Mouse (Mus musculus): ENCODE measurements at regions not wholly inside any gene's neighbourhood (a gene's known extent, or its start where the extent isn't known, plus 50 kb on each side); places are given as distances from the start of the nearest gene placed in this dataset.
"Not testable (repeated sequence)": the region's sequence is repeated elsewhere in the genome, so short reads cannot be mapped to it uniquely, and the experiment has no call there.

DNA sequence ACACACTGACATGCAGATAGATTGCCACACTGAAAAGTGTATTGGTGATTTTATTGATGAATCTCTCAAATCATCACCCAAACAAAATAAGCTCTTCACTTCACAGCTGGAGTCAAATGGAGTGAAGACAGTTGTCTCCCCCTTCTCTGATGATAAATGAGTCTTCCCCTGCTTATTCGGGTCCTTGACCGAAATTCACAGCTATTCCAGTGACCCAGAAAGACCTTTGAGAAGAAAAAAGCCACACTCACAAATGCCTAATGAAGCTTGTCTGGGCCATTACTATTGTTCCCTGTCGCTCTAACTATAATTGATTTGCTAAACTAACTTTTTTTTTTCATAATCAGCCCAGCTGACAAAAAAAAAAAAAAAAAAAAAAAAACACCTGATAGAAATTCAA lies 154.8 kb downstream of the Mat2b start:
- no peak for ATAC-seq (replicated peaks; ENCODE audit: extremely low read depth, insufficient read depth, low FRiP score)
- H3K9me3 ChIP-seq (replicated peaks; ENCODE audit: control insufficient read depth, low read length) = no peaks in the 10 kb centered on the region
- H3K36me3 ChIP-seq (ENCODE audit: control insufficient read depth, insufficient read depth) = no peaks in the 10 kb centered on the region
- H3K4me1 ChIP-seq (ENCODE audit: control insufficient read depth, insufficient read depth, low read length) = no peaks in the 10 kb centered on the region
- H3K4me3 ChIP-seq (ENCODE audit: low read length) = no peak overlapping the region
- no peaks in the 10 kb centered on the region for H3K27me3 ChIP-seq (ENCODE audit: control insufficient read depth, insufficient read depth, low read length)
- no peak overlapping the region for H3K9ac ChIP-seq (ENCODE audit: low read length)
- H3K4me2 ChIP-seq (ENCODE audit: low read depth, low read length) = no peak overlapping the region
- 47% methylated on average over 3 of the region's 3 CpGs for WGBS
- no peak overlapping the region for H3K27ac ChIP-seq (ENCODE audit: low read length)

DNA sequence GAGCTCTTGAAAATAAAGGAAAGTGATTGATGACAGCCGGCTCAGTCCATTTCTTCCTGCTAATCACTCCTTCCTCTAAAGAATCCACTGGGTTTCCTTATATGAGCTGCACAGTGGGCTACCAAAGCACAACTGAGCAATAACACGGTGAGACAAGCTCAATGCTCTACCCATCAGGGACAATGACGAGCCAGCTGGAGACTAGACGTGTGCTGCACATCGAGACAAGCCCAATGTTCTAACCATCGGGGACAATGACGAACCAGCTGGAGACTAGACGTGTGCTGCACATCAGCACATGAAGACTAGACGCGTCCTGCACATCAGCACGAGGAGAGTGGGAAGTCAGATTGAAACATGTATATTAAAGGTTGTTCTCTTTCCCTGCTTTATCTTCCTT lies 155.2 kb downstream of the Mat2b start:
- no peaks in the 10 kb centered on the region for H3K4me1 ChIP-seq (ENCODE audit: control insufficient read depth, insufficient read depth, low read length)
- H3K27me3 ChIP-seq (ENCODE audit: control insufficient read depth, insufficient read depth, low read length) = no peaks in the 10 kb centered on the region
- H3K27ac ChIP-seq (ENCODE audit: low read length) = no peak overlapping the region
- H3K4me3 ChIP-seq (ENCODE audit: low read length) = no peak overlapping the region
- no peak overlapping the region for H3K4me2 ChIP-seq (ENCODE audit: low read depth, low read length)
- H3K36me3 ChIP-seq (ENCODE audit: control insufficient read depth, insufficient read depth) = no peaks in the 10 kb centered on the region
- no peak for ATAC-seq (replicated peaks; ENCODE audit: extremely low read depth, insufficient read depth, low FRiP score)
- no peak overlapping the region for H3K9ac ChIP-seq (ENCODE audit: low read length)
- 75% methylated on average over 11 of the region's 11 CpGs for WGBS
- no peaks in the 10 kb centered on the region for H3K9me3 ChIP-seq (replicated peaks; ENCODE audit: control insufficient read depth, low read length)

DNA sequence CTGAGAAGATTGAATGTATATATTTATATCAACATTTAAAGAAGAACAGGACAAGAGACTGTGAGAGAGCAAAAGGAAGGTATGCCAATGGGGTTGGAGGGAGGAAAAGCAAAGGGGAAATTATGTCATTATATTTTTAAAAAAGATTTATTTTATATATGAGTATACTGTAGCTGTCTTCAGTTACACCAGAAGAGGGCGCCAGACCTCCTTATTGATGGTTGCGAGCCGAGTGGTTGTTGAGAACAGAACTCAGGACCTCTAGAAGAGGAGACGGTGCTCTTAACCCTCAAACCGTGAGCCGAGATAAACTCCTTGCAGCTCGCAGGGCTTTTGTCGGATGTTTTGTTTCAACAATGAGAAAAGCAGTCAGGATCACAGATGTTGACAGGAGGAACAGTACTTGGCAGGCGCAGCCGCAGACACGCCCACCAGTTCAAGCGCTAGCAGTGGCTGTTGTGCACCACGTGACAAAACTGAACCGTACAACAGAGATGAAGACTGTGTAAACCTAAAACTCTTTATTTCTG lies 158.7 kb downstream of the Mat2b start:
- Histone ChIP-seq H3K9me3 (replicated peaks; ENCODE audit: control insufficient read depth, low read length) (no peaks in the 10 kb centered on the region), H3K4me1 (ENCODE audit: control insufficient read depth, insufficient read depth, low read length) (no peaks in the 10 kb centered on the region), H3K4me2 (ENCODE audit: low read depth, low read length) (no peak overlapping the region), H3K27me3 (ENCODE audit: control insufficient read depth, insufficient read depth, low read length) (no peaks in the 10 kb centered on the region), H3K36me3 (ENCODE audit: control insufficient read depth, insufficient read depth) (no peaks in the 10 kb centered on the region), H3K27ac (ENCODE audit: low read length) (no peak overlapping the region), H3K4me3 (ENCODE audit: low read length) (no peak overlapping the region), H3K9ac (ENCODE audit: low read length) (no peak overlapping the region)
- 67% methylated on average over 14 of the region's 14 CpGs for WGBS
- no peak for ATAC-seq (replicated peaks; ENCODE audit: extremely low read depth, insufficient read depth, low FRiP score)

DNA sequence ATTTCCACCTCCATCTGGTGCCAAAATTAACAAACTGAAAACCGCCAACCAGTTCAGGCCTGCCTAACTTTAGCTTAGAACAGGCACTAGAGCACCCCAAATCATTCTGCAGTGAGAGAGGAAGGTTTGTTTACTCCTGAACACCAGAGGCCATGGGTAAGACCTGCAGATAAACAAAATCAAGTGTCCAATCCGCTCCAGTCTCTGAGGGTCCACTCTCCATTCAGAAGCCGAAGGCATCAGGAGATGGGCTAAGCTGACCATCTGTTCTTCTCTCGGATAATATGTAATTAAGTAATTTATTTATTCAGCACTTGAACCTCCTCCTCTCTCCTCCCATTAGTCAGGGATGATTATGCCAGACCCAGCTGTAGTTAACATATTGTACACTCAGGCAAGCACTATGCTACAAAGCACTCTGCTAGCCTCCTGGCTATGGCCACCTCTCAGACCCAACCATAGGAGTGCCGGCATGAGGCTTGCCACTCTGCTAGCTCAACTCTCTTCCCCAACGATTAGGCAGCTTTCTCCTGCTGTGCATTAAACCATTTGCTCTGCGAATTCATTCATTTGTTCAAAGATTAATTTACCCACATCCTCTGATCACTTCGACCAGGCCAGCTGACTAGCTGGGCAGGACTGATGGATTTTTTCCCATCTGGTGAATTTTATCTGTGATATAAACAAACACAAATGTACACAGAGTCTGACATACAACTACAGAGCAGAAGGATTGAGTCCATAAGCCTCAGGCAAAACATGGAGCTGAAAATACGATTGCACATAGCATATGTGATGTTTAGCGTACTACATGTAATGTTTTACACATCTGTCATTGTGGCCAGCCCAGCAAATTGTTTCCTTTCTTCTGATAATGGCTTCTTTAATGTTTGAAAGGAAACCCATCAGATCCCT lies 184.4 kb downstream of the Mat2b start:
- Histone ChIP-seq H3K27ac (ENCODE audit: low read length) (no peak overlapping the region), H3K9ac (ENCODE audit: low read length) (no peak overlapping the region), H3K4me3 (ENCODE audit: low read length) (no peak overlapping the region), H3K36me3 (ENCODE audit: control insufficient read depth, insufficient read depth) (no peaks in the 10 kb centered on the region), H3K9me3 (replicated peaks; ENCODE audit: control insufficient read depth, low read length) (no peaks in the 10 kb centered on the region), H3K4me2 (ENCODE audit: low read depth, low read length) (no peak overlapping the region), H3K27me3 (ENCODE audit: control insufficient read depth, insufficient read depth, low read length) (no peaks in the 10 kb centered on the region), H3K4me1 (ENCODE audit: control insufficient read depth, insufficient read depth, low read length) (no peaks in the 10 kb centered on the region)
- 65% methylated on average over 10 of the region's 10 CpGs for WGBS
- no peak for ATAC-seq (replicated peaks; ENCODE audit: extremely low read depth, insufficient read depth, low FRiP score)

DNA sequence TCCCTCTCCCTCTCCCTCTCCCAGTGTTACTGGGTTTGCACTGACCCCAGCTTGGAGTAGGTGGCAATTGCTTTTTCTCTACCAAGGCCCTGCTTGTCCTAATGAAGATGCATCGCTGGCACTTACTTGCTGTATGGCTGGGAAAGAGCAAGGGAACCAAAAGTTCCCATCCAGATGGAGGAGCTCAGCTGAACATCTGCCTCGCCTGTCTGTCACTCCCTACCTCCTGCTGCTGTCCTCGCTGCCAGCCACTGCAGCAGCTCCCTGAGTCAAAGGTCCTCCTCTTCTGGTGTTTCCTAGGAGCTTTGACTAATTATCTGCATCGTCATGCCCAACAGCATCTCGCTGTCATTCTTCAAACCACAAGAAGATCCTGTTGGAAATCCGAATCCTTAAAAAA lies 203.4 kb downstream of the Mat2b start:
- Histone ChIP-seq H3K27me3 (ENCODE audit: control insufficient read depth, insufficient read depth, low read length) (no peaks in the 10 kb centered on the region), H3K4me3 (ENCODE audit: low read length) (no peak overlapping the region), H3K4me1 (ENCODE audit: control insufficient read depth, insufficient read depth, low read length) (no peaks in the 10 kb centered on the region), H3K9me3 (replicated peaks; ENCODE audit: control insufficient read depth, low read length) (no peaks in the 10 kb centered on the region), H3K36me3 (ENCODE audit: control insufficient read depth, insufficient read depth) (no peaks in the 10 kb centered on the region), H3K4me2 (ENCODE audit: low read depth, low read length) (no peak overlapping the region), H3K27ac (ENCODE audit: low read length) (no peak overlapping the region), H3K9ac (ENCODE audit: low read length) (no peak overlapping the region)
- ATAC-seq (replicated peaks; ENCODE audit: extremely low read depth, insufficient read depth, low FRiP score) = no peak
- 15% methylated on average over 6 of the region's 6 CpGs for WGBS

DNA sequence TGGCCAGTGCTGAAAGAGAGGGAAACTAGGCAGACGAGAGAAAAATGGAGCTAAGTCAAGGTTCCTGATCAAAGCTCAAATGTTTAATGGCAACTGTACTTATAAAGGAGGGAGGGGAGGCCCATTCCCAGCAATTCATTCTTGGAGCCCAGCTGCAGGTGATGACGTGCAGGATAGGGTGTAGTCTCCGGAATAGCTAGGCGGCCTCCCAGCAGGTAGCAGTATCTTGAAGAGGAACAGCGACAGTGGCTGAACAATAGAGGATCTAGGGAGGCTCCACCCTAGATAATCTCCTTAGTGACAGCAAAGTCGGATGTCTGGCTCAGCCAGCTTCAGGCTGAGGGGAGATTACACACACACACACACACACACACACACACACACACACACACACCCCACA lies 216.8 kb downstream of the Mat2b start:
- not testable (repeated sequence) for H3K27ac ChIP-seq (ENCODE audit: low read length); H3K4me1 ChIP-seq (ENCODE audit: control insufficient read depth, insufficient read depth, low read length); H3K9ac ChIP-seq (ENCODE audit: low read length); H3K4me3 ChIP-seq (ENCODE audit: low read length); ATAC-seq (replicated peaks; ENCODE audit: extremely low read depth, insufficient read depth, low FRiP score); H3K9me3 ChIP-seq (replicated peaks; ENCODE audit: control insufficient read depth, low read length); H3K4me2 ChIP-seq (ENCODE audit: low read depth, low read length); H3K36me3 ChIP-seq (ENCODE audit: control insufficient read depth, insufficient read depth); H3K27me3 ChIP-seq (ENCODE audit: control insufficient read depth, insufficient read depth, low read length)
- 23% methylated on average over 6 of the region's 6 CpGs for WGBS

DNA sequence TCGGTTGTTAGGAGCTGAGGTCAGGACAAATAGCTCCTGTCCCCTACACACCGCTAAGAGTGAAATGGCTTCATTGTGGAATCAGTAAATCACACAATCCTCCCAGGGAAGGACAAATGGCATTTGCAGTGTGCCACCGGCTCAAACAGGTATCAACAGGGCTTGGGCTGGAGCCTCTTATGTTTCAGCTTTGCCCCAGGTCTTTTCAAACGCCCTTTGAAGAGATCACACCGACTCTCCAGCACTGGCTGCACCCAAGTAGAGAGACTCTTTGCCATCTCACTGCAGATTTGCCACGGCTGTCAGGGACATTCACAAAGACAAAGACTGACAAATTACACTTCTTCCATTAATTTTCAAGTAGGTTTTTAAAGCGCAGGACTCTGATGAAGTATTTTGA lies 217.7 kb downstream of the Mat2b start:
- H3K4me1 ChIP-seq (ENCODE audit: control insufficient read depth, insufficient read depth, low read length) = no peaks in the 10 kb centered on the region
- ATAC-seq (replicated peaks; ENCODE audit: extremely low read depth, insufficient read depth, low FRiP score) = no peak
- H3K27me3 ChIP-seq (ENCODE audit: control insufficient read depth, insufficient read depth, low read length) = no peaks in the 10 kb centered on the region
- H3K4me2 ChIP-seq (ENCODE audit: low read depth, low read length) = no peak overlapping the region
- H3K27ac ChIP-seq (ENCODE audit: low read length) = no peak overlapping the region
- H3K9me3 ChIP-seq (replicated peaks; ENCODE audit: control insufficient read depth, low read length) = no peaks in the 10 kb centered on the region
- no peak overlapping the region for H3K4me3 ChIP-seq (ENCODE audit: low read length)
- no peak overlapping the region for H3K9ac ChIP-seq (ENCODE audit: low read length)
- H3K36me3 ChIP-seq (ENCODE audit: control insufficient read depth, insufficient read depth) = no peaks in the 10 kb centered on the region
- WGBS = 35% methylated on average over 7 of the region's 7 CpGs

DNA sequence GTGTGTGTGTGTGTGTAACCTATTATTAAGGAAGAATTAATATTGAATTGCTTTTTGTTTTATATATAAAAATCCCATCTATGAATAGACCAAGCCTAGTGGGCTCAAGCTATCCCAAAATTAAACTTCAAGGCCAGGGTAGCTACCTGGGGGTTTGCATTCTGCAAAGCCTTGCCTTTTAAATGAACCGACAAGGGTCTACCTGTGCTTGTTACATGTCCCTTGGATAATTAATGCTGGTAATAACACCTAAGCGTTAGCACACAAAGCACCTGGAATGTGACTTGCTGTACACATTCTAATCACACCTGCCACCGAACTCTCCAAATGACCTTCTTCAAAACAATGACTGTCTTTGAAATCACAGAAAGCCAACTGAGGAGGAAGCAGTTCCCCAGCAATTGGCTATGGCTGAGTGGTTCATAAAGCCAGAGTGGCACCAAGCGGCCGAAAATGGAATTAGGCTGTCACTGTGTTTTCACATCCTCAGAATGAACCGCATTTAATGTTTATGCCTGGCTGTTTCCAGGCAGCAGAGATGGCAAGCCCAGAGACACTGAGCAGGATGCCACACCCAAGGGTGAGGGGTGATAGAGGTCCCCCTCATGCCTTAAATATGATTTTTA lies 225.8 kb downstream of the Mat2b start:
- Histone ChIP-seq H3K4me2 (ENCODE audit: low read depth, low read length) (no peak overlapping the region), H3K27me3 (ENCODE audit: control insufficient read depth, insufficient read depth, low read length) (no peaks in the 10 kb centered on the region), H3K4me3 (ENCODE audit: low read length) (no peak overlapping the region), H3K9ac (ENCODE audit: low read length) (no peak overlapping the region), H3K9me3 (replicated peaks; ENCODE audit: control insufficient read depth, low read length) (no peaks in the 10 kb centered on the region), H3K4me1 (ENCODE audit: control insufficient read depth, insufficient read depth, low read length) (no peaks in the 10 kb centered on the region), H3K36me3 (ENCODE audit: control insufficient read depth, insufficient read depth) (no peaks in the 10 kb centered on the region), H3K27ac (ENCODE audit: low read length) (no peak overlapping the region)
- 31% methylated on average over 6 of the region's 6 CpGs for WGBS
- ATAC-seq (replicated peaks; ENCODE audit: extremely low read depth, insufficient read depth, low FRiP score) = no peak

DNA sequence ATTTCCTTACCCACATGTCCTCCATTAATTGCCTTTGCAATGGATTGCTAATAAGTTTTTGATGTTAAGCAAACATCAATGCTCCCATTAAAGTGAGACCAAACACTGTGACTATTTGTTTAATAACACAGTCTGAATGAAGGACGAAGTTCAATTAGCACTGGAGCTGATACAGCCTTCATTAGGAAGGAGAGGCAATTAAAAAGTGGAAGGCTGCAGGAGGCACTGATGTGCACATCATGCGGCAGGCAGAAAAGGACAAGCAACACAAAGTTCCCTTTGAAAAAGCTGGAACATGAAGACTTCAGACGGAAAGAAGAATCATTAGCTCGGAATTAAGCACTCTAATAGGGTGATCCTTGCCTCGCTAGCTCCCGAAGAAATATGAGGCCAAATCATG lies 238.4 kb downstream of the Mat2b start:
- H3K36me3 ChIP-seq (ENCODE audit: control insufficient read depth, insufficient read depth) = no peaks in the 10 kb centered on the region
- H3K27me3 ChIP-seq (ENCODE audit: control insufficient read depth, insufficient read depth, low read length) = no peaks in the 10 kb centered on the region
- H3K4me3 ChIP-seq (ENCODE audit: low read length) = no peak overlapping the region
- H3K4me2 ChIP-seq (ENCODE audit: low read depth, low read length) = no peak overlapping the region
- ATAC-seq (replicated peaks; ENCODE audit: extremely low read depth, insufficient read depth, low FRiP score) = no peak
- H3K9ac ChIP-seq (ENCODE audit: low read length) = no peak overlapping the region
- no peak overlapping the region for H3K27ac ChIP-seq (ENCODE audit: low read length)
- 76% methylated on average over 6 of the region's 6 CpGs for WGBS
- no peaks in the 10 kb centered on the region for H3K9me3 ChIP-seq (replicated peaks; ENCODE audit: control insufficient read depth, low read length)
- no peaks in the 10 kb centered on the region for H3K4me1 ChIP-seq (ENCODE audit: control insufficient read depth, insufficient read depth, low read length)
